Mouse (Mus musculus) kidney, embryonic 14.5 days (tissue): ENCODE measurements at regions not wholly inside any gene's neighbourhood (a gene's known extent, or its start where the extent isn't known, plus 50 kb on each side); places are given as distances from the start of the nearest gene placed in this dataset.

ENCODE experiments used
- ATAC-seq: fragments of 200-750 bp; cut with Nextera tagmentation; 2 replicates; pipeline ENCODE4 v1.8.0; 2017; ENCODE audit warnings: moderate number of reproducible peaks, mild to moderate bottlenecking, moderate TSS enrichment, moderate library complexity; ENCODE audit not compliant: low FRiP score, low TSS enrichment
- H3K27ac ChIP-seq: fragments of 300-500 bp; sonication (generic); 2 replicates; pipeline ENCODE4 v1.5.1; 2014; ENCODE audit warnings: low read depth, mild to moderate bottlenecking, low read length, moderate library complexity, mixed read lengths
- H3K27me3 ChIP-seq: fragments of 300-500 bp; sonication (generic); 2 replicates; pipeline ENCODE4 v1.6.1; 2014; ENCODE audit warnings: mild to moderate bottlenecking, low read length; ENCODE audit not compliant: control insufficient read depth, insufficient read depth
- H3K36me3 ChIP-seq: fragments of 300-500 bp; sonication (generic); 2 replicates; pipeline ENCODE4 v1.6.1; 2014; ENCODE audit warnings: low read length, mixed read lengths; ENCODE audit not compliant: control insufficient read depth, insufficient read depth
- H3K4me1 ChIP-seq: fragments of 300-500 bp; sonication (generic); 2 replicates; pipeline ENCODE4 v1.6.1; 2014; ENCODE audit warnings: low read length, mixed read lengths; ENCODE audit not compliant: control insufficient read depth, insufficient read depth
- H3K4me2 ChIP-seq: fragments of 300-500 bp; sonication (generic); replicated peaks from 2 replicates; pipeline ENCODE4 v1.6.1; 2014; ENCODE audit warnings: low read depth, mild to moderate bottlenecking, low read length
- H3K4me3 ChIP-seq: fragments of 300-500 bp; sonication (generic); 2 replicates; pipeline ENCODE4 v1.5.1; 2014; ENCODE audit warnings: mild to moderate bottlenecking, low read length
- H3K9ac ChIP-seq: fragments of 300-500 bp; sonication (generic); 2 replicates; pipeline ENCODE4 v1.6.1; 2014; ENCODE audit warnings: low read depth, mild to moderate bottlenecking, low read length, moderate library complexity
- H3K9me3 ChIP-seq: fragments of 300-500 bp; sonication (generic); 2 replicates; pipeline ENCODE4 v1.6.1; 2016; ENCODE audit warnings: low read length; ENCODE audit not compliant: control insufficient read depth
- WGBS: fragments of 180-500 bp; shearing (Covaris S2); extraction: QIAGEN DNeasy Blood & Tissue Kit; methylation state at CpG from one replicate; pipeline ENCODE4 v1.1.7; 2014; 5-methylcytosine and 5-hydroxymethylcytosine counted together

DNA sequence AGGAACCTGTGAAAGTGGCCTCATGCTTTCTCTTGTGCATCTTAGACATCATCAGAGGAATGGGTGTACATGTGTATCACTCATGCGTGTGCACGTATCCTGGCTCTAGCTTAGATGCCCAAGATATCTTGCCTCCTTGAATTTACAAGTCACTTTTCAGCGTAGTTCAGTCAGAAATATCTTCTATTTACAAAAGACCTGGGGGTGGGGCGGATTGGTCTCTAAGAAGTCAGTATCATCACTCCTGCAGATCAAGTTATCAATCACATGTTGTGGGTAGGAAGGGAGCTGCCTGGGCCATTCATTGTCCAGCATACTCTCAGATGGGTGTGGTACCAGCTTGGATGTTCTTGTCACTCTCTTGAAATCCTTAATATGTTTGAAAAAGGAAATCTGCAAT, 77.0 kb upstream of the Pcdh8 start:
- Histone ChIP-seq H3K9me3 (no peaks in the 10 kb centered on the region), H3K4me3 (no peak overlapping the region), H3K9ac (no peak overlapping the region), H3K36me3 (no peaks in the 10 kb centered on the region), H3K4me2 (no peak overlapping the region), H3K4me1 (no peaks in the 10 kb centered on the region), H3K27me3 (no peaks in the 10 kb centered on the region), H3K27ac (no peak overlapping the region)
- 82% methylated on average over 4 of the region's 4 CpGs for WGBS
- no peak for ATAC-seq

DNA sequence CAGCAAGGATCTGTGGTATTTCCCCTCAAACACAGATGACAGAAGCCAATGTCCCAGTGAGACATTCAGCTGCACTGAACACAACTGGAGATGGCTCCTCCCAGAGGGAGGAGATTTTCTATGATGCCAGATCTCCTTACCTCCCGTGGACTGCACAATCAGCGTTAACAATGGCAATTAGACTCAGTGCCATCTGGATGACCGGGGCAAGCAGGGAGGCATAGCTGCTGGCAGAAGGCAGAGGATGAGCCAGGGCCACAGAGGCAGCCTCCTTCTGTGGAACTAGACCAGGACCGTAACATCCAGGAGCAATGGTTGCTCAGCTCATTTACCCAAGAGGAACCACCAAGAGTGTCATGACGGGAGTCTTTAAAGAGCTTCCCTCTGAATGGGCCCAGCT, 73.2 kb upstream of the Pcdh8 start:
- Histone ChIP-seq H3K9ac (no peak overlapping the region), H3K4me1 (no peaks in the 10 kb centered on the region), H3K27ac (no peak overlapping the region), H3K36me3 (no peaks in the 10 kb centered on the region), H3K4me3 (no peak overlapping the region), H3K4me2 (no peak overlapping the region), H3K9me3 (no peaks in the 10 kb centered on the region), H3K27me3 (no peaks in the 10 kb centered on the region)
- ATAC-seq = no peak
- WGBS = 77% methylated on average over 5 of the region's 5 CpGs

DNA sequence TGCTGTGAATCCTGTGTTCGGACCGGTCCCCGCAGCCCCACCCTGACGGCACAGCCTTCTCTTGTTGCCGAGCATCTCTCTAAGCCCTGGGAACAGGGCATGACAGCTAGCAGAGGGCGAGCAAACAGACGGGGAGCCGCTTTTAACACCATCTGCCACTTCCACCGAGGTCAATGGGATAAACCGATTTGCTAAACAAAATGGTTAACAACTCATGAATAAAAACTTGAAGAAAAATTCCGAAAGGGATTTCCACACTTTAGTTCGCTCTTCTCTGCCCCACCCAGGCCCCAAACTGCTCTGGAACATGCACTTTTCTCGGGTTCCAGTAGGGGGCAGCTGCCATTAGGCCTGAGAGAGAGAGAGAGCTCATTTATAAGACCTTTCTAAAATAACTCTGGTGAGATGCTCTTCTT, 72.0 kb upstream of the Pcdh8 start:
- no peak for ATAC-seq
- Histone ChIP-seq H3K27me3 (no peaks in the 10 kb centered on the region), H3K27ac (no peak overlapping the region), H3K4me1 (no peaks in the 10 kb centered on the region), H3K9ac (no peak overlapping the region), H3K9me3 (no peaks in the 10 kb centered on the region), H3K4me3 (no peak overlapping the region), H3K4me2 (no peak overlapping the region), H3K36me3 (no peaks in the 10 kb centered on the region)
- WGBS = 20% methylated on average over 13 of the region's 13 CpGs

DNA sequence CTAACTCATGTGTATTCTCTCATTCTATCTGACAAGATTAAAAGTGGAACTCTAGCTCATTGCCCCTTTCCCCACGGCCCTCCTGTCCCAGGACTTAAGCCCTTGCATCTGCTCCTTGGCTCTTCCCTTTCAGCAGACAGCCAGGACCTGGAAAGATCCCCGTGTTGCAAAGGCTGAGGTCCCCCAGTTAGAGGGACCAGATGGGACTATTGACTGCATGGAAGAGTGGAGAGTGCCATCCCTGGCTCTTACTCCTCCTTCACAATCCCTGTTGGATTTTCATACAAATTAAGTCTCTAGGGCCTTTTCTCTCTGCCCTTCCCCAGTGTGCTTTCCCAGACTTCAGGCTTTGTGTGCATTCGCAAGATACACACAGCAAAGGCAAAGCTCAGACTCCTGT, 71.6 kb upstream of the Pcdh8 start:
- 58% methylated on average over 3 of the region's 3 CpGs for WGBS
- Histone ChIP-seq H3K36me3 (no peaks in the 10 kb centered on the region), H3K4me1 (no peaks in the 10 kb centered on the region), H3K9ac (no peak overlapping the region), H3K4me3 (no peak overlapping the region), H3K9me3 (no peaks in the 10 kb centered on the region), H3K4me2 (no peak overlapping the region), H3K27ac (no peak overlapping the region), H3K27me3 (no peaks in the 10 kb centered on the region)
- no peak for ATAC-seq

DNA sequence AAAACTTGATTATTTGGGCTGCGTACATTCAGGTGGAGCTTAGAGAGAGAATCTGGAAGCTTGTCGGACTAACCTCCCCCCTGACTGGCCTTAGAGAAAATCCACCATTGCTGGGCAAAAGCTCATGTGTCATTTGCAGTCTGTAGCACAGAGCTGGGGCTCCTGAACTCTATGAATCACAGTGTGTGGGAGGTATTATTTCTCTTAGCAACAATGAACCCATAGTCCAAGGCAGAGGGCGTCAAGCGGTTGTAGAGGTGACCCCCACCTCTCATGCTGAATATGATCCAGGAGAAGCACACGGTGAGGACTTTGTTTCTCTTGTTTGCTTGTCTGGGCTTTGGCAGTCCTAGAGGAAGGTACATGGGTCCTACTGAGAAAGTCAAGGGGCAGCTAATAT, 66.0 kb upstream of the Pcdh8 start:
- Histone ChIP-seq H3K9ac (no peak overlapping the region), H3K9me3 (no peaks in the 10 kb centered on the region), H3K36me3 (no peaks in the 10 kb centered on the region), H3K4me2 (no peak overlapping the region), H3K27ac (no peak overlapping the region), H3K4me3 (no peak overlapping the region), H3K4me1 (no peaks in the 10 kb centered on the region), H3K27me3 (no peaks in the 10 kb centered on the region)
- peak; percentile 72 for ATAC-seq
- WGBS = 21% methylated on average over 5 of the region's 5 CpGs

DNA sequence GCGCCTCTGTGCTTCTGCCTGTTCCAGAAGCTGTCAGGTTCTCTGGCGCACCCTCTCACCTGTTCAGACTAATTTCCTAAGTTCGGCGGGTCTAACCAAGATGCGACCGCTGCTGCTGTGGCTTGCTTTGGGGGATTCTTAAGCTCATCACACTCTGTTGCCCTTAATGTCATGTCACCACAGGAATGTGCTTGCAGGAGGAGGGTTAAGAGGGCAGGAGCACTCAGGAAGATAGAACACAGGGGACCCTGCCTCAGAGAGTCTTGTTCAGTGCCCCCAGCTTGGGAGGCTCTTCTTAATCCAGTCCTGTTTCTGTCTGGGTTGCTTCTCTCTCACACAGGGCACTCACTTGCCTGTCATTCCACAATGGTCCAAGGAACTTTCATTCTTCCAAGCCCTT, 65.1 kb upstream of the Pcdh8 start:
- 97% methylated on average over 5 of the region's 6 CpGs for WGBS
- no peak for ATAC-seq
- no peaks in the 10 kb centered on the region for H3K9me3 ChIP-seq

DNA sequence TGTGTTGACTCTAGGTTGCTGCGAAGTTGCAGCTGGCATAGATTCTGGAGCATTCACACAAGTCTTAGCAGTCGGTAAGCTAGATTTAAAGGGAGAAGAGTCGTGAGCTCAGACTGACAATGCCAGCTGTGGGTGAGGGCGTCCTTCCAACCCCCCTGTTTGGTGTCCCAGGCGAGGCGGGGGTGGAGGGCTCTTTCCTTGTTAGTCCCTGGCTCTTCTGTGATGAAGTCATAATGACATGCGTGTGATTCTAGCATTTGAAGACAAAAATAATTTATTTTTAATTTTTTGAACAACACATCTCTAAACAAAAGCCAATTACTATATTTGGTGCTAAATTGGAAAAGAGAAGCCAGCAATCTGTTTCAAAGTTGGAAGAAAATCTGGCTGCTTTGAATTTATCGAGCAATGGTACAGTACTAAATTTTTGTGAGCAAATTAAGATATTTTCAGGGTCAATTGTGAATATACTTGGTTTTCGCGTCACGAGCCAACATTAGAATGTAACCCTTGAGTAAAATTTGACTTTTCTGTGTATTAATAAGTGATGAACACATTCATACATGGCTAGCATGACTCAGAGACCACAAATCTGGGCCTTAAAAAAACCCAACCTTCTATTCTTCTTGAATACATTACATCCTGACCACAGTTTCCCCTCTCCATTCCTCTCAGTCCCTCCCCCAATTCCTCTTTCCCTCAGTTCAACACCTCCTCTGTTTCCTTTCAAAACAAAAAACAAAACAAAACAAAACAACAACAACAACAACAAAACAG, 53.7 kb upstream of the Pcdh8 start:
- no peak for ATAC-seq
- Histone ChIP-seq H3K4me1 (no peaks in the 10 kb centered on the region), H3K9me3 (no peaks in the 10 kb centered on the region), H3K4me2 (no peak overlapping the region), H3K27ac (no peak overlapping the region), H3K27me3 (no peaks in the 10 kb centered on the region), H3K9ac (no peak overlapping the region), H3K36me3 (no peaks in the 10 kb centered on the region), H3K4me3 (no peak overlapping the region)
- 91% methylated on average over 11 of the region's 11 CpGs for WGBS

More for the DNA sequence above, 65.1 kb upstream of the Pcdh8 start:
- Histone ChIP-seq H3K27me3 (no peaks in the 10 kb centered on the region), H3K4me1 (no peaks in the 10 kb centered on the region), H3K4me2 (no peak overlapping the region), H3K4me3 (no peak overlapping the region), H3K27ac (no peak overlapping the region), H3K9ac (no peak overlapping the region), H3K36me3 (no peaks in the 10 kb centered on the region)

DNA sequence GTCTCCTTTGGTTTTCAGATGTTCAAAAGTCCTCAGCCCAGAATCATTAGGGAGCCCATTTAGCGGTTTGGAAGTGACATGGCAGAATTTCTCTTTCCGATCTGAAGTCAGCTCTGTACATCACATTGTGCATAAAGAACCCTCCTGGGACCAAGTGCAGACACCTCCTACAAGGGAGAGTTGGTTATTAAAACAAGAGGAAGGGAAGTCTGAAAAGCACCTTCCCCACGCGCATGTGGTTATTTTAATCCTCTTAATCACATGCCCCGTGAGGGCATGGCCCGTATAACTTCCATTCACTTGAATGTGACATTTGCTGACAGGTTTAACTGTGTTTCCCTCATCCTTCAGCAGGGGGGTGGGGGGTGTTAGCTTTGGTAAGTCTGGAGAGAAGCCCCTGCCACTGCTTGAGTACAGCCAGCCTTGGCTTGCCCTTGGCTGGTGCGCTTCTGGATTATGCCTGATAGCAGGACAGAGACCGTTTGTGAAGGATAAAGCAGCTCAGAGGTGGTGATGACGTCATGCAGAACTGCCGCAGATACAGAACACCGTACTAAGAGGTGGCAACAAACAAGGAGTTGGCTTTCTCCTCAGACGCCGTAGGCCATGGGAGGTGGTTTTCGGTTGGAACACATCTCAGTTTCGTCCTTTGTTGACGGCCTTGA, 51.5 kb upstream of the Pcdh8 start:
- no peak for ATAC-seq
- Histone ChIP-seq H3K27ac (no peak overlapping the region), H3K4me3 (no peak overlapping the region), H3K36me3 (no peaks in the 10 kb centered on the region), H3K9me3 (no peaks in the 10 kb centered on the region), H3K27me3 (no peaks in the 10 kb centered on the region), H3K4me1 (no peaks in the 10 kb centered on the region), H3K9ac (no peak overlapping the region), H3K4me2 (no peak overlapping the region)
- WGBS = 65% methylated on average over 16 of the region's 16 CpGs

DNA sequence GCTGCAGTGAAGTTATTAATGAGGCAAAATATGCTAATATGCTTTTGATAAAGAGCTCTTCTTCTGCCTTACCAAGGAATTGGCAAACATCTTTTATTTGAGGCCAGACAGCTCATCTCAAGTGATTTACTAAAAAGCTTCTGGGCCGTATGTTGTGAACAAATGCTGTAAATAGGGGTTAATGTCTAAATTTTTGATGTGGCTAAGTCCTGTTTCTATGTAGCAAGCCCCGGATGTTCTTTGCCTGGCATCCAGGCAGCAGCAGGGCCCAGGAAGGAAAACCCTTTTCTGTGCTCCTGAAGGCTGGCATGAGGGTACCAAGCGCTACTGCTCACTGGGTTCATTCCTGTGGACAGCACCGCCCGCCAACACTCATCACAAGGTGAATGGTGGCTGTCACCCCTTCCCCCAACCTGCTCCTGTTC, 50.9 kb upstream of the Pcdh8 start:
- no peaks in the 10 kb centered on the region for H3K9me3 ChIP-seq
- no peak overlapping the region for H3K27ac ChIP-seq
- H3K4me2 ChIP-seq = no peak overlapping the region
- no peaks in the 10 kb centered on the region for H3K4me1 ChIP-seq
- WGBS = 82% methylated on average over 5 of the region's 5 CpGs
- no peak overlapping the region for H3K4me3 ChIP-seq
- no peak overlapping the region for H3K9ac ChIP-seq
- ATAC-seq = no peak
- H3K27me3 ChIP-seq = no peaks in the 10 kb centered on the region
- no peaks in the 10 kb centered on the region for H3K36me3 ChIP-seq
